Mouse (Mus musculus): ENCODE measurements around the gene Opalin. TPM values are rescaled to one million over a fixed set of nuclear protein-coding genes. Genes with fewer than 3 reads are reported as not detected.
A peak's percentile ranks its signal among the peaks of the same experiment; 100 is the strongest.

Opalin gene
- not detected in 2 replicates for polyA plus RNA-seq (2012; rRNA removed)

GRCm38 (mm10) chr19:41076906-41077305 lies at the start of gene Opalin:
Gene Opalin (minus strand): TSS chr19:41077113.
- Histone ChIP-seq H3K36me3 (ENCODE audit: control insufficient read depth, insufficient read depth, low read length) (no peaks in the 10 kb centered on the region), H3K27ac (ENCODE audit: insufficient read depth, low read depth, low read length) (no peak within 1 kb of the TSS), H3K27me3 (replicated peaks; ENCODE audit: control insufficient read depth, insufficient read depth, low read length) (no peaks in the 10 kb centered on the region), H3K4me3 (ENCODE audit: insufficient read depth, low read depth, low read length) (no peak within 1 kb of the TSS), H3K4me1 (ENCODE audit: control insufficient read depth, insufficient read depth, low read length) (no peaks in the 10 kb centered on the region)
- DNase-seq: no peak
- no peak for TF ChIP-seq CTCF (conservative IDR thresholded peaks at IDR 0.05; ENCODE audit: insufficient read depth, insufficient read length, low read depth, low read length)
- no peak for TF ChIP-seq POLR2A (IDR thresholded peaks at IDR 0.05; ENCODE audit: low read depth, low read length)
- WGBS: 82% methylated on average over 3 of the region's 3 CpGs

GRCm38 (mm10) chr19:41123009-41123408 lies 46.1 kb upstream of the Opalin start:
- TF ChIP-seq CTCF (conservative IDR thresholded peaks at IDR 0.05; ENCODE audit: insufficient read depth, insufficient read length, low read depth, low read length): no peak
- no peak for TF ChIP-seq POLR2A (IDR thresholded peaks at IDR 0.05; ENCODE audit: low read depth, low read length)
- DNase-seq: no peak
- Histone ChIP-seq H3K4me1 (ENCODE audit: control insufficient read depth, insufficient read depth, low read length) (no peaks in the 10 kb centered on the region), H3K36me3 (ENCODE audit: control insufficient read depth, insufficient read depth, low read length) (no peaks in the 10 kb centered on the region), H3K27ac (ENCODE audit: insufficient read depth, low read depth, low read length) (no peak overlapping the region), H3K27me3 (replicated peaks; ENCODE audit: control insufficient read depth, insufficient read depth, low read length) (no peaks in the 10 kb centered on the region), H3K4me3 (ENCODE audit: insufficient read depth, low read depth, low read length) (no peak overlapping the region)
- WGBS: 32% methylated on average over 3 of the region's 3 CpGs

- Histone ChIP-seq H3K4me3 (ENCODE audit: insufficient read depth, low read depth, low read length) (no peak overlapping the region), H3K27me3 (replicated peaks; ENCODE audit: control insufficient read depth, insufficient read depth, low read length) (no peaks in the 10 kb centered on the region), H3K27ac (ENCODE audit: insufficient read depth, low read depth, low read length) (no peak overlapping the region), H3K36me3 (ENCODE audit: control insufficient read depth, insufficient read depth, low read length) (no peaks in the 10 kb centered on the region), H3K4me1 (ENCODE audit: control insufficient read depth, insufficient read depth, low read length) (no peaks in the 10 kb centered on the region)
- 93% methylated on average over 13 of the region's 13 CpGs for WGBS
- no peak for DNase-seq
- TF ChIP-seq POLR2A (IDR thresholded peaks at IDR 0.05; ENCODE audit: low read depth, low read length) (no peak), CTCF (conservative IDR thresholded peaks at IDR 0.05; ENCODE audit: insufficient read depth, insufficient read length, low read depth, low read length) (no peak)
Observed at GRCm38 (mm10) chr19:41119924-41120323, 43.0 kb upstream of the Opalin start.

- H3K4me3 ChIP-seq (ENCODE audit: insufficient read depth, low read depth, low read length): no peak overlapping the region
- no peak for DNase-seq
- WGBS: 33% methylated on average over 6 of the region's 6 CpGs
- H3K4me1 ChIP-seq (ENCODE audit: control insufficient read depth, insufficient read depth, low read length): no peaks in the 10 kb centered on the region
- no peak overlapping the region for H3K27ac ChIP-seq (ENCODE audit: insufficient read depth, low read depth, low read length)
- TF ChIP-seq CTCF (conservative IDR thresholded peaks at IDR 0.05; ENCODE audit: insufficient read depth, insufficient read length, low read depth, low read length) (no peak), POLR2A (IDR thresholded peaks at IDR 0.05; ENCODE audit: low read depth, low read length) (no peak)
- no peaks in the 10 kb centered on the region for H3K36me3 ChIP-seq (ENCODE audit: control insufficient read depth, insufficient read depth, low read length)
- H3K27me3 ChIP-seq (replicated peaks; ENCODE audit: control insufficient read depth, insufficient read depth, low read length): no peaks in the 10 kb centered on the region
Observed at GRCm38 (mm10) chr19:41118346-41118745, 41.4 kb upstream of the Opalin start.

GRCm38 (mm10) chr19:41117334-41117733 lies 40.4 kb upstream of the Opalin start:
- H3K36me3 ChIP-seq (ENCODE audit: control insufficient read depth, insufficient read depth, low read length): no peaks in the 10 kb centered on the region
- TF ChIP-seq POLR2A (IDR thresholded peaks at IDR 0.05; ENCODE audit: low read depth, low read length): no peak
- no peak for TF ChIP-seq CTCF (conservative IDR thresholded peaks at IDR 0.05; ENCODE audit: insufficient read depth, insufficient read length, low read depth, low read length)
- H3K27ac ChIP-seq (ENCODE audit: insufficient read depth, low read depth, low read length): no peak overlapping the region
- H3K27me3 ChIP-seq (replicated peaks; ENCODE audit: control insufficient read depth, insufficient read depth, low read length): no peaks in the 10 kb centered on the region
- peak; percentile 8 for DNase-seq
- 79% methylated on average over 4 of the region's 4 CpGs for WGBS
- no peaks in the 10 kb centered on the region for H3K4me1 ChIP-seq (ENCODE audit: control insufficient read depth, insufficient read depth, low read length)
- H3K4me3 ChIP-seq (ENCODE audit: insufficient read depth, low read depth, low read length): no peak overlapping the region

- Histone ChIP-seq H3K4me1 (ENCODE audit: control insufficient read depth, insufficient read depth, low read length) (no peaks in the 10 kb centered on the region), H3K36me3 (ENCODE audit: control insufficient read depth, insufficient read depth, low read length) (no peaks in the 10 kb centered on the region), H3K4me3 (ENCODE audit: insufficient read depth, low read depth, low read length) (no peak overlapping the region), H3K27me3 (replicated peaks; ENCODE audit: control insufficient read depth, insufficient read depth, low read length) (no peaks in the 10 kb centered on the region), H3K27ac (ENCODE audit: insufficient read depth, low read depth, low read length) (no peak overlapping the region)
- WGBS: 32% methylated on average over 5 of the region's 5 CpGs
- no peak for DNase-seq
- no peak for TF ChIP-seq CTCF (conservative IDR thresholded peaks at IDR 0.05; ENCODE audit: insufficient read depth, insufficient read length, low read depth, low read length)
- TF ChIP-seq POLR2A (IDR thresholded peaks at IDR 0.05; ENCODE audit: low read depth, low read length): no peak
Observed at GRCm38 (mm10) chr19:41114611-41115010, 37.7 kb upstream of the Opalin start.

- WGBS: 77% methylated on average over 17 of the region's 17 CpGs
- Histone ChIP-seq H3K36me3 (ENCODE audit: control insufficient read depth, insufficient read depth, low read length) (no peaks in the 10 kb centered on the region), H3K27me3 (replicated peaks; ENCODE audit: control insufficient read depth, insufficient read depth, low read length) (no peaks in the 10 kb centered on the region), H3K4me1 (ENCODE audit: control insufficient read depth, insufficient read depth, low read length) (no peaks in the 10 kb centered on the region), H3K27ac (ENCODE audit: insufficient read depth, low read depth, low read length) (no peak overlapping the region), H3K4me3 (ENCODE audit: insufficient read depth, low read depth, low read length) (no peak overlapping the region)
- TF ChIP-seq CTCF (conservative IDR thresholded peaks at IDR 0.05; ENCODE audit: insufficient read depth, insufficient read length, low read depth, low read length): no peak
- TF ChIP-seq POLR2A (IDR thresholded peaks at IDR 0.05; ENCODE audit: low read depth, low read length): no peak
- no peak for DNase-seq
Observed at GRCm38 (mm10) chr19:41113911-41114531, 37.1 kb upstream of the Opalin start.

Measured in kidney, adult 2 months (tissue).